Mouse (Mus musculus) MEL (cell line): ENCODE measurements around the gene Hibadh.

Experiments used
- BHLHE40 ChIP-seq: IDR thresholded peaks from 2 replicates; pipeline ENCODE4 v1.6.1; 2012; ENCODE audit warnings: low read depth, mild to moderate bottlenecking, inconsistent platforms, low read length, improper control_type of control experiment, borderline replicate concordance
- CHD2 ChIP-seq: IDR thresholded peaks from 2 replicates; pipeline ENCODE4 v1.6.1; 2011; ENCODE audit warnings: low read length, improper control_type of control experiment
- CTCF ChIP-seq, 3 experiments: IDR thresholded peaks in 2 of 3; conservative IDR thresholded peaks in 1 of 3; 2 replicates each; pipeline ENCODE4 v1.5.1; 2011 to 2012; ENCODE audit warnings: low read length in 3 of 3, low read depth in 2 of 3, mild to moderate bottlenecking in 2 of 3, improper control_type of control experiment in 1 of 3, inconsistent platforms in 1 of 3, mixed read lengths in 1 of 3, moderate library complexity in 1 of 3; ENCODE audit not compliant: control insufficient read depth in 1 of 3, insufficient read depth in 1 of 3, poor library complexity in 1 of 3, severe bottlenecking in 1 of 3
- EP300 ChIP-seq, 2 experiments: IDR thresholded peaks; 2 replicates each; pipeline ENCODE4 v1.6.1; 2011; ENCODE audit warnings: improper control_type of control experiment in 2 of 2, low read length in 2 of 2, low read depth in 1 of 2, mild to moderate bottlenecking in 1 of 2
- ETS1 ChIP-seq: IDR thresholded peaks from 2 replicates; pipeline ENCODE4 v1.6.1; 2012; ENCODE audit warnings: low read depth, mild to moderate bottlenecking, inconsistent platforms, low read length, improper control_type of control experiment, moderate library complexity
- GATA1 ChIP-seq: IDR thresholded peaks from 2 replicates; pipeline ENCODE4 v1.6.1; 2011; ENCODE audit warnings: low read depth, low read length, improper control_type of control experiment
- MAFK ChIP-seq: IDR thresholded peaks from 2 replicates; pipeline ENCODE4 v1.6.1; 2011; ENCODE audit warnings: low read depth, mild to moderate bottlenecking, low read length, improper control_type of control experiment, borderline replicate concordance
- NELFE ChIP-seq: IDR thresholded peaks from 2 replicates; pipeline ENCODE4 v1.6.1; 2011; ENCODE audit warnings: low read depth, low read length, improper control_type of control experiment
- POLR2A ChIP-seq, 2 experiments: IDR thresholded peaks; 2 replicates each; pipeline ENCODE4 v1.6.1; 2011 to 2012; ENCODE audit warnings: low read length in 2 of 2, mild to moderate bottlenecking in 2 of 2, control low read depth in 1 of 2, improper control_type of control experiment in 1 of 2, low read depth in 1 of 2, moderate library complexity in 1 of 2; ENCODE audit not compliant: control insufficient read depth in 1 of 2, insufficient read depth in 1 of 2, poor library complexity in 1 of 2
- POLR2AphosphoS2 ChIP-seq: IDR thresholded peaks from 2 replicates; pipeline ENCODE4 v1.6.1; 2011; ENCODE audit warnings: low read length, improper control_type of control experiment
- TBP ChIP-seq: IDR thresholded peaks from 2 replicates; pipeline ENCODE4 v1.8.0; 2011; ENCODE audit warnings: low read depth, low read length, improper control_type of control experiment
- ZC3H11A ChIP-seq: IDR thresholded peaks from 2 replicates; pipeline ENCODE4 v1.6.1; 2012; ENCODE audit warnings: low read depth, mild to moderate bottlenecking, inconsistent platforms, low read length, improper control_type of control experiment
- ZKSCAN1 ChIP-seq: IDR thresholded peaks from 2 replicates; pipeline ENCODE4 v1.6.1; 2012; ENCODE audit warnings: low read depth, mild to moderate bottlenecking, inconsistent platforms, low read length, improper control_type of control experiment, moderate library complexity
- ZNF384 ChIP-seq: IDR thresholded peaks from 2 replicates; pipeline ENCODE4 v1.6.1; 2012; ENCODE audit warnings: low read depth, mild to moderate bottlenecking, inconsistent platforms, low read length, improper control_type of control experiment

- no peak for TF ChIP-seq ZC3H11A
- no peak for TF ChIP-seq TBP
- TF ChIP-seq GATA1: no peak
- TF ChIP-seq NELFE: no peak
- TF ChIP-seq CTCF (IDR thresholded peaks at IDR 0.05 in 2 of 3, conservative IDR thresholded peaks at IDR 0.05 in 1 of 3; ENCODE audit: control insufficient read depth in 1 of 3, insufficient read depth in 1 of 3, low read depth in 2 of 3, low read length in 3 of 3, poor library complexity in 1 of 3, severe bottlenecking in 1 of 3): no peak
- TF ChIP-seq EP300 (IDR thresholded peaks at IDR 0.05; ENCODE audit: low read depth in 1 of 2, low read length in 2 of 2): no peak
- no peak for TF ChIP-seq BHLHE40
- no peak for TF ChIP-seq ZKSCAN1
- TF ChIP-seq POLR2A (IDR thresholded peaks at IDR 0.05; ENCODE audit: control insufficient read depth in 1 of 2, insufficient read depth in 1 of 2, low read depth in 1 of 2, low read length in 2 of 2, poor library complexity in 1 of 2): no peak
- TF ChIP-seq POLR2AphosphoS2: no peak
- no peak for TF ChIP-seq ZNF384
- no peak for TF ChIP-seq MAFK
- TF ChIP-seq ETS1: no peak
- no peak for TF ChIP-seq CHD2
These were observed 126.2 kb downstream of the Hibadh start for GRCm38 (mm10) chr6:52513876-52514405.
